Mouse (Mus musculus): ENCODE data around the gene Arsg.

DNA sequence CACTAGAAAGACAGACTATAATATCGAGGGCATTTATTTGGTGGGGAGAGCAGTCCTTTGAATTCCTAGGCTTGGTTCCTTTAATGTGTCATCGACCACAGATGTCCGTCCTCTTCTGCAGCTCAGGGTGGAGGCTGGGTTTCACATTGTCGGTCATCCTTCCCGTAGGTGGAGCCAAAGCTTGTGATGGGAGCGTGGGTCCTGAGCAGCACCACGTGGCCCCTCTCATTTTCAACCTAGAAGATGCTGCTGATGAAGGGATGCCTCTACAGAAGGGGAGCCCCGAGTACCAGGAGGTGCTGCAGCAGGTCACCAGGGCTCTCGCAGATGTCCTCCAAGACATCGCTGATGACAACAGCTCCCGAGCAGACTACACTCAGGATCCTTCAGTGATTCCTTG, 98.9 kb downstream of the Arsg start:
- TF ChIP-seq CTCF (IDR thresholded peaks at IDR 0.05; ENCODE audit: low read depth) (no peak), EP300 (optimal IDR thresholded peaks at IDR 0.05) (no peak)
